Mouse (Mus musculus) CD4-positive, CD25-positive, alpha-beta regulatory T cell, adult 2 months (primary cell): Measurements from ENCODE around the gene Pick1.
"Not testable (repeated sequence)": the region's sequence is repeated elsewhere in the genome, so short reads cannot be mapped to it uniquely, and the experiment has no call there.

Experiments used
- DNase-seq: peaks from one replicate; pipeline ENCODE4 v3.0.0-alpha.2; 2012; ENCODE audit warnings: low read depth, low spot score

Gene Pick1

DNA sequence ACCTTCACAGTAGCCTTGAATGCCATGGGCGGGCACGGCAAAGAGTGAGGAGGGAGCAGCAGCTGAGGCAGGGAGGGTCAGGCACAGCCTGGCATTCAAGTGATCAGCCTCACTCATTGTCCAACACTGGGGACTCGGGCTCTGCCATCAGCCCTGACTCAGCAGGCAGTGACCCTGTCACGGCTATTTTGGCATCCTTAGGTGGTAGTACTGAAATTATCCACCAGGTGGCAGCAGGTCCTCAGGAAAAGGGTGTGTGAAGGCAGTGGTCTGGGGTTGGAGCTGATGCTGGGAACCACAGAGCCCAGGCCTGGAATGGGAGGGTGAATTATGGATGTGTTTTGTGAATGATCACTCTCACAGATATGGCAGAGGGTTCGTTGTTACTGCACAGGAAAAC lies 4.3 kb upstream of the Pick1 start:
- peak; percentile 87 for DNase-seq

- DNase-seq, result not testable (repeated sequence)
These were observed 3.2 kb upstream of the Pick1 start for GRCm38 (mm10) chr15:79225780-79226179.

DNA sequence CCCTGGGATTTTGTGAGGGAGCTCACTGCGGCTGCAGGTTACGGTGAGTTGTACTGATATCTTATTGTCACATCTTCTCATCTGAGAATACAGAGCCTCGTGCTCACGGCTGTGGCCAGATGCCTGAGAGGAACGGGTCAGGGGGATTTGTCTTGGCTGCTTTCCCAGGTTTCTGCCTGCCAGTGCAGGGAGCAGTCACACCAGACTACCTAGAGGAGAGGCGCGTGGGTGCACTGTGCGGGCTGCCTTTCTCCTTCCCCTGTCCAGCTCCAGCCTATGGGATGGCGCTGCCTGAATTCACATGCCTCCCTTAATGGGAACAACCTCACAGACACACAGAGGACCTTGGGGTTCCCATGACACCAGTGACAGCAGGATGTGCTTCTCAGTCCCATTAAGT lies 6.3 kb downstream of the Pick1 start:
- no peak for DNase-seq

DNA sequence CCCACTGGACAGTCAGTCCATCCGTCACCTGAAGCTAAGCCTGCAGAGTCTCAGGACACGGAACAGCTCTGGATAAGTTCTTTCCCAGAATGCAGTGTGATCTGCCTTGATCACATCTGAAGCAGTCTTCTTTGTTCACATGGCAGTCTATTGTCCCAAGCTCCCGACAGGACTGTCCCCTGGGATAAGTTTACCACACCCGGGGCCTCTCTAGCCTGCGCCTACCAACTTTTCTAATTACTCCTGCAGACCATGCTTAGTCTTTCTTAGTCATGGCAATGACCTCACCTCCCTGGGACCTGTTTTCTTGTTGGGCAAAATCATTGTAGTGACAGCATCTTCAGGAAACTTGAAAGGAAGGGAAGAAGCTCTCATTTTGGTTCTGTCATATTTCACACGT lies 9.1 kb downstream of the Pick1 start:
- DNase-seq, result no peak

- no peak for DNase-seq
These were observed 13.7 kb downstream of the Pick1 start for GRCm38 (mm10) chr15:79242574-79243233.

- peak; percentile 98 for DNase-seq
These were observed 14.5 kb downstream of the Pick1 start for GRCm38 (mm10) chr15:79243234-79244042.

- no peak for DNase-seq
These were observed 15.3 kb downstream of the Pick1 start for GRCm38 (mm10) chr15:79244071-79244893.

- no peak for DNase-seq
These were observed 16.3 kb downstream of the Pick1 start for GRCm38 (mm10) chr15:79245321-79245720.

GRCm38 (mm10) chr15:79250236-79250635 lies 21.3 kb downstream of the Pick1 start:
- DNase-seq, result no peak

DNA sequence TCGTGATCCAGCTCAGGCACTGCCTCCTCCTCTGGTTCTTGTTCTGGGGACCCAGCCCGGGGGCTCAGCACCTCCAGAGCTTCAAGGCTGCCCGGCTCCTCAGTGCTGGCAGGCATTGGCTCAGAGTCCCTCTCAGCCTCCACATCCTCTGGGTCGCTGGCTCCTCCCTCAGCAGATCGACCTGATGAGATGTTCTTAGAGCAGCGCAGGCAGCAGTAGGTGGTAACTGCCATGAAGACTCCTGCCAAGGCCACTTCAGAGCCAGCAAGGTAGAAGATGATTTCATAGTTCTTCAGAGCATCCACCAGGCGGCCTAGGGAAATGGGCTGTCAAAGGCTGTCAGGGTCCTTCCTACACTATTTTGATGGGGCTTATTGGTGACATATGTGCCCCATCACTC lies 22.2 kb downstream of the Pick1 start:
- no peak for DNase-seq

DNA sequence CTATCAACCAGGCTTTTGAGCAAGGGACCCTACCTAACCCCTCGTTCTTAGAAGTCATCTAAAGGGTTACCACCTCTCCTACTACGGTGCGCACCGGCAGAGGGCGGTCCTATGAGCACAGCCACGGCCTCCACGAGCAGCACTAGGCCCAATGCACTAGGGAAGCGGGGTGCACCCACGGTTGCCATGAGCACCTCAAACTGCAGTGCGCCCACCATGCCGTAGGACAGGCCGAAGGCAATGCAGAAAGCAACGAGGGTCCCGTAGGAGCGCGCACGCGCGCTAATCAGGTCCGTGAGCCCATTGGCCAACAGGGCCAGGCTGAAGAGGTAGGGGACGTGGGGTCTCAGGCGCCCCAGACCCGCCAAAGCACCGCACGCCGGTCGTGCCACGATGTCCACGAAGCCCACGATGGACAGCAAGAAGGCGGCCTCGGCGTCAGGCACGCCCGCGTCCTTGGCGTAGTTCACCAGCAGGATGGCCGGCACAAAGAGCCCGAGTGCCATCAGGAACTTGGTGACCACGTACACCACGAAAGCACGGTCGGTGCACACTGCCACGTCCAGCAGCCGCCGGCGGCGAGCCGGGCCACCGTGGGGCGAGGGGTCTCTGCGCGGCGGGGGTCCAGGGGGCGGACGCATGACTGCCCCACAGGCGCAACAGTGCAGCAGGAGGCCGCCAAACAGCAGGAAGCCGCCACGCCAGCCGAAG lies 23.0 kb downstream of the Pick1 start:
- DNase-seq, result no peak

GRCm38 (mm10) chr15:79252580-79252979 lies 23.6 kb downstream of the Pick1 start:
- no peak for DNase-seq

GRCm38 (mm10) chr15:79254661-79255060 lies 25.7 kb downstream of the Pick1 start, which contains the start of gene Slc16a8:
Slc16a8 (minus strand) TSS chr15:79254761.
- no peak for DNase-seq

- no peak for DNase-seq
These were observed 29.5 kb downstream of the Pick1 start for GRCm38 (mm10) chr15:79258521-79258920.

DNA sequence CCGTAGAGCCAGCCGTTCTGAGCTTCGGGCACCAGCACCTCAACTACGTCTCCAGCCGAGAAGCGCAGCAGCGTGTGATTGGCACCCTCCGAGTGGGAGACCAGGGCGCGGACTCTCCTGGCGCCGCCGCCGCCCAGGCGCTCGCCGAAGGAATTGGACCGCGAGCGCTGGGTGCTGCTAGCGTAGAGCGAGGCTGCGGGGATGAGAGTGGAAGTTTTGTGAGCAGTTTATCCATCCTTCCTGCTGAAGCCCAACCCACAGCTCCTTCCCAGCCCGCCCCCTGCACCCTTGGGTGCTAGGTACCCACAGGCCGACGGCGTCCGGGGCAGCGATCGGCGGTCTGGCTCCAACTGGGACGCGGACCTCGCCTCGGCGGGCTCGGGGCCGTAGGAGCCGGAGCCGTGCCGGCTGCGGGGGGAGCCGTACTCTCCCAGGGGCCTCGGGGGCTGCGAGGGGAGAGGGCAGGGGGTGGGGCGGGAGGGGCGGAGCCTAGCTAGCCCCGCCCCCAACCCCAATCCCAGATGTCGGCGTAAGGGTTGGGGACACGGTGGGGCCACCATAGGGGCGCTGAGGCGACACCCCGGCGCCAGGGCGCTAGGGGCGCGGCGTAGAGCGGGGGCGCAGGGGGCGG lies 32.2 kb downstream of the Pick1 start:
- DNase-seq, result peak; percentile 49

GRCm38 (mm10) chr15:79261757-79262156 lies 32.8 kb downstream of the Pick1 start:
- DNase-seq, result peak; percentile 18

DNA sequence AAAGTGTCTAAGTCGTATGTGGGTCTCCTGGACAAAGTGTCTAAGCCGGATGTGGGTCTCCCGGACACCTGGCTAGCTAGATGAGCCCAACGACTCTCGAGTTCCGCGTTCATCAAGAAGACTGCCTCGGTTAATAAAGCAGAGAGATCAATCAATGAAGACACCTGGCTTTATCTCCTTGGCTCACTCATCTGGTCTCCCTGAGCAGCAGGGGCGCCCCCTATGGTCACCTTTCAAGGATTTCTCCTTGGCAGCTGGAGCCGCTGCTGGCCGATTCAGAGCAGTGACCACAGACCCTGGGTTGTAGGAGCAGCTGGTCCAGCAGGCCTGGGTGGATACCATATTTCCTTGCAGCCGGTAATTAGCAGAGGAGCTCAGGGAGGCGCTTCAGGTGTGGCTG lies 33.4 kb downstream of the Pick1 start:
- DNase-seq, result peak; percentile 57

DNA sequence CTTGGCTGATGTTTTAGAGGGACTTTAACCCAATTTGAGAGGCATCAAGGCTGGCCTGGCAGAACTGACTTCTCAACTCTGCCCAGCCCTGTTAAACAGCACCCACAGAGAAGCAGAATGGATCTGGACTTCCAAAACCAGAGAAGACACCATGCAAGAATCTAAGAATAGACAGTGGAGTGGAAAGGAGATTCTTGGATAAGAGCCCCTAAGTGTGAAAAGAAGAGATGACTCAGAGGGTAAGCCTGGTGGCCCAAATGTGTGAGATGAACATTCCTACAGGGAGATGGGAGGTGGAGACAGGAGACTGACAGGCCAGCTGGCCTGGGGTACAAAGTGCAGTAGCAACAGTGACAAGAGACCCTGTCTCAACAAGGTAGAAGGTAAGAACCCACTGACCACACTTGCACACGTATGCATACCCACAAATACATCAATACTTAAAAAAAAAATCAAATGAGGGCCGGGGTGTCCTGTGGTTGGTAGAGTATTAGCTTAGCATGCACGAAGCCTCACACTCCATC lies 33.9 kb downstream of the Pick1 start:
- no peak for DNase-seq

GRCm38 (mm10) chr15:79263726-79264125 lies 34.8 kb downstream of the Pick1 start:
- DNase-seq, result no peak

DNA sequence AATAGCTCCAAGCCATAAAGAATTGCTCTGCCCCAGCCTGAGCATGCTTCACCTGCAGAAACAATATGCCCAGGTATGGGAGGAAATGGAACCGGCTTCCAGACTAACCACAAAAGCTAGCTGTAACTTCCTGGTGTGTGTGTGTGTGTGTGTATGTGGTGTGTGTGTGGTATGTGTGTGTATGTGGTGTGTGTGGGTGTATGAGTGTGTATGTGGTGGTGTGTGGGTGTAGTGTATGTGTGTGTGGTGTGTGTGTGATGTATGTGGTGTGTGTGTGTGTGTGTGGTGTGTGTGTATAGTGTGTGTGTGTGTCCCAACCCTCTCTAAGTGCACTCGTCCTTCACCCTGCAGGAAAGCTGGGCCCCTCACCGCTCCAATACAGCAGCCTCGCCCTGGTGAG lies 36.4 kb downstream of the Pick1 start:
- DNase-seq, result peak; percentile 47

GRCm38 (mm10) chr15:79268521-79268920 lies 39.5 kb downstream of the Pick1 start:
- DNase-seq, result no peak
